Mouse (Mus musculus) right cerebral cortex, postnatal 36 days (tissue): ENCODE measurements at regions not wholly inside any gene's neighbourhood (a gene's known extent, or its start where the extent isn't known, plus 50 kb on each side); places are given as distances from the start of the nearest gene placed in this dataset.

Experiments used
- DNase-seq, 2 experiments: peaks; one replicate each; pipeline ENCODE4 v3.0.0; 2022; ENCODE audit warnings: low spot score in 2 of 2, mixed read lengths in 1 of 2

DNA sequence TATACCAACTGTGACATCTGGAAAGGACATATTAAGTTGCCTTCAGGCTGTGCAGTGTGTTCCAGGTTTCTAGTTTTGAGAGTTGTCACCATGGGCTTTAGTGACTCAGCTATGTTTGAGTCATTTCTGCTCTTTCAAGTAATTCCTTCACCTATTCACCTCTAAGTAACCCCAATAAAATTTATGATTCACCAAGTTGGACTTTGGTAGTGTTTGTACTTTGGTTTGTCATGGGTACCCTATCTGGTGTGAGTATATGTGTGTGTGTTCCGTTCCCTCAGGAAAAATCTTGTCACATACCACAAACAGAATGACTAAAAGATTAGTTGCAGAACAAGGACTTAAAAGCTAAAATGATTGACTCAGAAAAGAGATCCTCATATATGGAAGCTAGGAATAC is 76.8 kb upstream of the Crbn start:
- no peak for DNase-seq

DNA sequence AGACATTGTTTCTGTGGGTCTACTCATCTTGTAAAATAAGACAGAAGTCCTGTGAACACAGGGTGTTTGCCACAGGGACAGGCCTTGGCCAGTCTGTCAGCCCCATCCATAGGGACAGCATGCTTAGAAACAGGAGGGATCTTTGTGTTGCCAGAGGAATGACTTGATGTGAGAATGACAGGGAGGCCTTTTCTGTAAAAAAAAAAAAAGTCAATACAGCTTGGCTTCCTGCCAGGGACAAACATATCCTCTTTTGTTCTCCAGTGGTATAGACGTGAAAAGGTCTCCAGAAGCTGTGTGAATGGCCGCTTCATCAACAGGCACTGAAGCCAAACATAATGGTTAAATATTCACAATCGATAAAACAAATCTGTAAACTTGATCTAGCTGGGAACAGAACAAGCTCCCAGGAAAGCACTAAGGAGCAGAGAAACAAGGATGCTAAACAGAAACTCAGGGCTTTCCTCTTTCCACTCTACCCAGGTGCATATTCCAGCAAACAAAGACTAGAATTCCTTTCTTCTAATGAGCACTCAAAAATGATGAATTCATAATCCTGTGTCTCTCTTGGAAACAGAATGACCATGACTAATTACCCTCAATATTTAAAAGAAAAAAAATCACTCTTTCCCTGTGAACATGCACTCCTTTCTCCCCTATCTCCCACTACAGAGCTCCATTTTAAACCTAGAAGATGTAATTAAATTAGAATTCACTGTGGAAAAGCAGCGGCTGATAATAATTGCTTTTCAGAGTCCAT is 92.2 kb upstream of the Crbn start:
- no peak for DNase-seq

DNA sequence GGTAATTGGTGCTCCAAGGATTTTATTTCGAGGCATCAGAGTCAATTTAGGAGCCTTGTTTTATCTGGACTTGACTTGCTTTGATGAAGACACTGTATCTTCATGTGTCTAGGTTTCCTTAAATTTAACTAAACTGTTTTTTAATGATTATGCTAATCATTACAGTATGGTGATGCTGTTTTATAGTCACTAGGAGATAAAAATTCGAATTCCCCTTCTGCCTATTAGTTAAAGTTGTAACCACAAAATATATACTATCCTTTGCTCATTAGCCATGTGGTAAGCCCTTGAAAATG is 92.7 kb upstream of the Crbn start:
- DNase-seq: no peak

DNA sequence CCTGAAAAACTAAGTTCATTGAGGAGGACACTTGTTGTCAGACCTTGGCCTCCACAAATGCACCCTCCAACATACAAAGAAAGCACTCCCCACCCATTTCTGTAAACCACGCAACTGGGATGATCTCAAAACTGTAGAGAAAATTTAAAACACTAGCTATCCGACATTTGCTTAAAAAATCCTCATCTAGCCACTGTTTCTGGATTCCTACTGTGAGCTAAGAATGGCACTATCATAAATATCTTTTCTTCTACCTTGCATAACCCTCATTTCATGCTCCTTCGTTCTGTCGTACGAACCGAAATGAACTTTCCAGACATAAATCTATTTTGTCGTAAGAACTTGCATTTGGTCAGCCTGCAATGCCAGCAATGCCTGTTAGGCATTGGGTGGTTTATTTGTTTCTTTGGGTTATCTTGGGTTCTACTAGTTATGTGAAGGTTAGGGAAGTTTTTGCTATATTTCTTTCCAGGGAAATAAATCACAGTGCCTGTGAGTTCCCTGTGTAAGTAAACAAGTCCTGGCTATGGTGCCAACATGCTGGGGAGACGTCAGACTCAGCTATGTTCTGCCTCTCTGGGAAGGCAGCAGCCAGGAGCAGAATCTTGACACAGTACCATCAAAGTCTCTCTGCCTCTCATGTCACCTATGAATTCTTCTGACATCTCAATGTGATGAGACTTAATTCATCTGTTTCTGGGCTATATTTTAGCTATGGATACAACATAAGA is 104.2 kb upstream of the Crbn start:
- no peak for DNase-seq

DNA sequence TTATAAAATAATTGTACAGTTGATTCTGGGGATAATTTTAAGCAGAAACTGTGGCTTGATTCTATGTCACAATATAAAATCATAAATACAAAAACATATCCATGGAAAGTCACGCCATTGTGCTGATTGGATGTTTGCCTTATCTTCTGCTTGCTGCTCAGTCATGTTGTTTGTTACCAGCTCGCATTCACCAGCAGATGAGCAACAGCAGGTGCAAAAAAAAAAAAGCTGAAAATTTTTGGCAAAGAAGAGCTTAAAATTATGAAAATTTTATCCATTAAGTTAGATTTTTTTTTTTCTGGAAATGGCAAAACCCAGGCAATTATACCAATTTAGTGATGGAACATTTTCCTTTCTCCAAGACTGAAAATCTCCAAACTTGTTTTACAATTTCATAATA is 115.2 kb upstream of the Crbn start:
- no peak for DNase-seq

DNA sequence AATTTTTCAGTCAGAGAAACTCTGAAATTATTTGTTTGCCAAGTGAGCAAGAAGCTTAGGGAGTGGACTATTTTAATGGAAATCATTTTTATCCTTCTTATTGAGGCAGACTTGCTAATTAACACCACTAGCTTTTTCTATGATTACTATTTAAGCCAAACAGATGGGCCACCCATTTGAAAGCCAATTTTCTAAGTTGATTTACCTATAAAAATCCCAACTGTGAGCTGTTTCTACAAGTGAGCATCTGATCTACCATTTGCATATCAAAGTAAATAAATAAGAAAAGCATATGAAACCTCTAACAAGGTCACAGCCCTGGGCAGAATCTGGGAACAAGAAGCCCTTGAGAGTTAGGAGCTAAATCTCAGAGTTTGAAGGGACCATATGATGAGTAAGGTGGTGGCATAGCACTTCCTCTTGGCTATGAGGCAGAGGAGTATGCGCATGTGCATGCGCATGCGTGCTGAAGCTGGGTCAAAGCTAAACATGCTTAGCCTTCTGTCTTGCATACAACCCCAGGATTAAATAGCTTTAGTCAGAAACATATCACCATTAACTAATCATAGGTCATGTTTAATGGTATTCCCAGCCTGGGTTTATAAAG is 116.9 kb upstream of the Crbn start:
- DNase-seq: no peak

DNA sequence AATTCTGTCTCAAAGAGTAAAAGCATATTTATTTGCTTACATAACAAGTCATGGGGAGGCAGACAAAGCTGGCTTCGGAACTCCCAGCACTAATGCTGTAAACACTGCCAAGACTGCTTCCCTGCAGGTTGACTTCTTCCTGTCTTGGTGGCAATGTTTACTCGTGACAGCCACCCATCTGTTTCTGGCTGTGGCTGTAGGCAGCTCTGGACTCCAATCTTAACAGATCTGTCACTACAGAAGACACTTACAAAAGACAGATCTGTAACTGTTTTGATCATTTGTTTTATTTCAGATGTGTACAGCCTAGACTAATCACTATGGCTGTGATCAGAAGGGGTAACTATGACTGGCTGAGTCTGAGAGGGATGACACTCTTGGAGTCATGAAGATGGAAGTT is 121.1 kb upstream of the Crbn start:
- no peak for DNase-seq

DNA sequence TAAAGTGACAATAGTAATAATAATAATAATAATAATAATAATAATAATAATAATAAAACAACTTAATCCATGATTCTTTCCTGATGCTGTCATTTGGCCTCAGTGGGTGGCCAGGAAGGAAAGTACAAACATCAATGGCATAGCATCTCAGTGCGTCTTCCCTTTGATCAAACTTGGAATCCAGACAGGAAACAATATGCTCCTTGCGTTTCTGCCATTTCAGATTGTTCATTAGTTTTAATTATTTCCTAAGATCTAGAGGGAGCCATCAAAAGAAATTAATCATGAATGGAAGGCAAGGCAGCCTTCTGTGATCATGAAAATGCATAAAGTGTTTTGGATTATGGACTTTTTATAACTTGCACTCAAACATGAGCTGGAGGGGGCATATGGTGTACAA is 125.6 kb upstream of the Crbn start:
- DNase-seq: no peak

DNA sequence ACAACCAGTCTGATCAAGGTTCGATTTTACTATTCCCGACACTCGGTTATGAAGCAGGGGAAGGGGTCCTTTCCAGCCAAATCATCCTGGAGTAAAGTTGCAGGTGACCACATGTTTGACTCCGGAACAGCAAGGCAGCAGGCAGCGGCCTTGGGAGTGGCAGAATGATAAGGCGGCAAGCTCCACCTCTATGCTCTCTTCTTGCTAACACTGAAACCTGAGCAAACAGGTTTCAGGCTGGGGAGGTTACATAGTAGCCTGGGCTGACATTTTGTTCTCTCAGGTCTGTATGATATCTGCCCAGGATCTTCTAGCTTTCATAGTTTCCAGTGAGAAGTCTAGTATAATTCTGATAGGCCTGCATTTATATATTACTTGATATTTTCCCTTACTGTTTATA is 133.7 kb upstream of the Crbn start:
- no peak for DNase-seq

DNA sequence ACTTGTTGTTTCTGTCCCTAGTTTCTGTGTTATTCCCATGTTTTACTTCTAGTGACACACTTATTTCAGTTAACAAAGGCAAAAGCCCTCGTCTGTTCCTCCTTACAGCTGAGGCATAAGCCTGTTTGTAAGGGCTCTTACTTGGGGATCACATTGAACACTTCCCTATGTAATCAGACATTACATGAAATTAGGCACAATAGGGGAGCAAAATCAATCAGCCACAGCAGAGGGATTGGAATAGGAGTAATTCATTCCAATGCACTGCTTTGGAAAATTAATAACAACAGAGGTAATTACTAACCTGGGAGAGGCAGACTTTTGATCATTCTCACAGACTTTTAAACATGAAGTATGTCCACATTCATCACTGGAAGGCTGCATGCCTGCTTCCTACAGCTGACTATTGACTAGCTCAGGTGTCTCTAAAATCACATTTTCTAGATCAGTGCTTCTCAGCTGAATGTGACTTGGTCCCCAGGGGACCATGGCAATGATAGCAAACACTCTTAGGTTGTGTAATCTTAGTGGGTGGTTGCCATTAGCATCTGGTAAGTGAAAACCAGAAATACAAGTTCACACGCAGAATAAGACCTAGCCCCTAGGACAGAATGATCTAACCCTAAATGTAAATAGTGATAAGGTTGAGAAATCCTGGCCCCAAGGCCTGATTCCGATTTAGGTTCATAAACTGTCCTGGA is 146.5 kb upstream of the Crbn start:
- no peak for DNase-seq

DNA sequence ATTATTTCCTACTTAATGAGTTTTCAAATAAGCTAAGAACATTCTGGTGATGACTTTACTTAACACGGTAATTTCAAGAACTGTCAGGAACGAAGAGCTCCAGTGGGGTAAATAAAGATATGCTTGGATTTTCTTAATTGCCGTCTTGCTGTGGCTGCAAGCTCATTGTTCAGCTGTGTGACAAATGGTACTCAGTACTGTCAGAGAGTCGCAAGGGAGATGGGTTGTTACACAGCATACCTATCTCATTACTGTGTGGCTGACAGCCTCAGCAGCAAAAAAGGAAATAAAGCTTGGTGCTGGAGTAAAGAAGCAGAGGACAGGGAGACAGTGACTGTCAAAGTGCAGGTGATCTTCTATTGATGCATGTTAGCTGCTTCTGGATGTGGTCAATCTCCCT is 151.0 kb upstream of the Crbn start:
- DNase-seq: no peak

DNA sequence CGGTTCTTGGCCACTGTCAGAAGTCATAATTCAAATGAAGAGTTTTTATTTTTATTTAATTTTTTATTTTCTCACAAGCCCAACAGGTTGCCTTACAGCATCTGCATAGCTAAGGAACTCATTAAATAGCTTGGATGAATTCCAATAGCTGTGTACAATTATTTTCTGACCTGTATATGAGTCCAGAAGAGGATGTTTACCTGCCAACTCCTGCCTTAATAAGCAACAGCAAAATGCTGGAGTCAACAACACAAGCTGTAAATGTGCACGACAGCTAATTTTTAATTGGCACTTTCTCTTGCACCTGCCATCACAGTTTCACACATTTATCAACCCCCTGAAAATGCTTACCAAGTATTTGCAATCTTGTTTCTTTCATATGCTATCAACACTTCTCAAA is 161.4 kb upstream of the Crbn start:
- no peak for DNase-seq

DNA sequence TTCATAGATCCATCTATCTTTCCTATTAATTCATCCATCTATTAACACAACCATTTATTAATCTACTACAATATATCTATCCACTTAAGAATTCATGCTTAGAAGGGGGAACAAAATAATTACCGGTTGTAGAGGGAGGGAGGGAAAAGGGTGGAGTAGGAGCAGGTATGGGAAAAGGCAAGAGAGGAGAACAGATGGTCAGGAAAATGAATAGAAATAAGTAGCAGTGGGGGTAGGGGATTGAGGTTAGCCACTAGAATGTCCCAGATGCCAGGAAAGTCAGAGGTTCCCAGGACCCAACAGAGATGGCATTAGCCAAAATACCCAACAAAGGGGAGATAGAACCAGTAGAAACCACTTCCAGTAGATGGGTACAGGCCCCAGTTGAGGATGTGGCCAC is 164.5 kb upstream of the Crbn start:
- DNase-seq: no peak

DNA sequence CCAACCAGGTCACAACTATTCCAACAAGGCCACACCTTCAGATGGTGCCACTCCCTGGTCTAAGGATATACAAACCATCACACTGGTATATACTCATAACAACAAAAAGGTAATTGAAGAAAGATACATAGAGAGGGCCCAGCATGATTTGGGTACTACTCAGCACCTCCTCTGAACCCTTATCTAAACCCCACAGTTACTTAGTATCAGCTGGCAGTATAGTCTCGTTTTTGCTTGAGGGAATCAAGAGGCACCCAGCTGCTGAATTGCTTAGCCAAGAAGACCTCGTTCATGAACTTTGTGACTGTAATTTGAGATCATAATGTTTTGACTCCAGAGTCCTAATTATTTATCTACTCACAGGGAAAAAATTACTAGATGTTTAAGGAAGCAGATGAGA is 175.6 kb upstream of the Crbn start:
- DNase-seq: no peak

DNA sequence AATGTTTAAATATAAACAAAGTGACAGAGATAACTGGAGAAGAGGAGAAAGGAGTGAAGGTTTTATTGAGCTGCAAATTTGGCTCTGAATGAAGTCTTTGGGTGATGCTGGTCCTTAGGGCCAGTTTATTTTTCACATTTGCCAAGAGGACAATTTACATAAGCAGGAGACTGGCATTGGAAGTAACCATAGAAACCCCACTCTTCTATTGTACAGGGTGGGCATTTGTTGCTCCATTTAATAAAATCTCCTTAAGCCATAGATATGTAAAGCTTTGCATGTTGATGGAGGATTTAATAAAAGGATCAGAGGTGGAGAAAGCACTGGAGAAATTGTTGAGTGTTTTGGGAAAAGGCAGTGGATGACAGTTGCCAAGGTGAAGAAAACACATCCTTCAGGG is 178.8 kb upstream of the Crbn start:
- DNase-seq: no peak

DNA sequence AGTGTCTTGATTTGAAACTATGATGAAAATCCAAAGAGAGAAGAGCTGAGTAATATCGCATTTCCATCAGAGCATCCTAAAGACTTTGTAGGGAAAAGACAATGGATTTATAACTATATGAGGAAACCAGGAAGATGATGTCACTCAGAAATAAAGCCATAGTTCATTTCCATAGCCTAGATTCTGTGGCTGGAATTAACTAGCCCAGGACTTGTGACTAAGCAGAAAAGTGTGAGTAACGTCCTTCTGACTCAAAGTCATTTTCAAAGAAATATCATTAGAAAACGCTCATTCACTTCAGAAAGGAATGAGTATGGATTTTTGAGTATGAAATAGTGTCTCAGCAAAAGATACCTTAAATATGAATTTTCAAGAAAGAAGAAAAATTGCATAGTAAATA is 179.9 kb upstream of the Crbn start:
- no peak for DNase-seq

DNA sequence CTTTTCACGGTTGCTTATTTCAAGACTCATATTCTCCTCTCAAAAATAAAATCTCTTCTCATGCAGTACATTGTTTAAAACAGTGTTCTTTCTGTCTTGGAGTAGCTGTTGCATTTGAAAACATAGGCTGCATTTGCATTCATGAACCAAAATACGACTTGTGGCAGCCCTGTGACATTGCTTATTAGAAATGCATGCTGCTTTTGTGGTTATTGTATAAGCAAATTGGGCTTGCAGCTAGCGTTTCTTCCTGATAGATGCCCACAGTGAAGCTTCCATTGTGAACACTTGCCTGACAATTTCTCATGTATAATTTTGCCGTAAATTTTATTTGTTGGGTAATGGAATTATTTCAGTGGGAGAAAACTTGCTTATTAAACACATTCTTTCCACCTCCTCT is 180.3 kb upstream of the Crbn start:
- DNase-seq: no peak

DNA sequence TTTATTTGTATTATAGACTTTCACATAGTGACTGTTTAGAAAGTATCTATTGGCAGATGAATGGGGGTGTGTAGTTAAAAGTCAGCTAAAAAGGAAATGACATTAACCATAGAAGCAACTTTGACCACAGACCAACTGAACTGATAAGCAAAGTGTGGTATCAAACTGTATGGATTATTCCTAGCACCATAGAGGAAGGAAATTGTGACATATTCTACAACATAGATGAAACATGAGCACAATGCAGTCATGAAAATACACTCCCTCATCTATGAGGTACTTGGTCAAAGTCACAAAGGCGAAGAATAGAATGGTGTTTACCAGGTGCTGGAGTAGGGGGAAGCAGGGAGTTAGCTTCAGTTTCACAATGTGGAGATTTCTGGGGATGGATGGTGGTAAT is 181.4 kb upstream of the Crbn start:
- DNase-seq: no peak

DNA sequence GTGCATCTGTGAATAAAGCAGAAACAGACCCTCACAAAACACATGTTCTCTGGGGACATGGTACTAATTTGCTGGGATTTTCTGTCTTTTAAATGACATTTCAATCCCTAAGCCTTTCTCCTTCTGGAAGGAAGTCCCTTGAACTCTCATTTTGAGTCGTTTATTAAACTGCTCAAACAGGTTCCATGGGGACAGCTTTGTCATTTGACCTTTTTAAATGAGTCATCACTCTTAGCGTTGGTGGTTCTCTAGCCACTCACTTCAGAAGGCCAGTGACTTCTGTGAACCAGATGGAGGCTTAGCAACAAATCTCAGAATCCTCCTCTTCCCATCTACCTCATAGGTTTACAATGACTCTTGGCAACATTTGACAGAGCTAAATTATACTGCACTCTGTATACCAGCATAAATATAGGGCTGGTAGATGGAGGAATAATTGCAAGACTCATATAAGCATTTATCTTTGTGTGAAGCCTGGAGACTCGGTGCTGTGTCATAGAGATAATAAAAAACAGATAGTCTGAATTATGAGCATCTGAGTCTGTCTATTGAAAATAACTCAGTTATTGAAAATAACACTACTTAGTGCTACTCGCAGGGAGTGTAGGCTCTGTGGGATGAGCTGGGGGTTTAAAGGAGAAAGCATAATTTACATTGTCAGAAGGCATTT is 185.4 kb upstream of the Crbn start:
- DNase-seq: no peak

DNA sequence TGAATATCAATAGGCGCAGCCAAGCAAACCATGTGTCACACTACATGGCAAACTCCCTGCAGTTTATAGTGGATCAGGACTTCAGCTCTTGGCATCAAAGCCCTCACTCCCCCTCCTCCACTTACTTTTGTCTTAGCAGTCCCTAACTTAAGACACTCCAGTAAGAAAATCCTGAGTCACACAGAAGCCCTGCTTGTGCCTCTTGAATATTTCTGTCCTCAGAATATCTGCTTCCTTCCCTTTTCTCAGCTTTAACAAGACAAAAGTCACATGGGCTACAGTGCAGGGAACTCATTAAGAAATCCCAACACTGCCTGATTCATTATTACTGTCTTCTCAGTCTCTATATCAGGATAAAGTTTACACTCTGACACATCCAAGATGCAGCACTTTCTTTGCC is 191.7 kb upstream of the Crbn start:
- no peak for DNase-seq

DNA sequence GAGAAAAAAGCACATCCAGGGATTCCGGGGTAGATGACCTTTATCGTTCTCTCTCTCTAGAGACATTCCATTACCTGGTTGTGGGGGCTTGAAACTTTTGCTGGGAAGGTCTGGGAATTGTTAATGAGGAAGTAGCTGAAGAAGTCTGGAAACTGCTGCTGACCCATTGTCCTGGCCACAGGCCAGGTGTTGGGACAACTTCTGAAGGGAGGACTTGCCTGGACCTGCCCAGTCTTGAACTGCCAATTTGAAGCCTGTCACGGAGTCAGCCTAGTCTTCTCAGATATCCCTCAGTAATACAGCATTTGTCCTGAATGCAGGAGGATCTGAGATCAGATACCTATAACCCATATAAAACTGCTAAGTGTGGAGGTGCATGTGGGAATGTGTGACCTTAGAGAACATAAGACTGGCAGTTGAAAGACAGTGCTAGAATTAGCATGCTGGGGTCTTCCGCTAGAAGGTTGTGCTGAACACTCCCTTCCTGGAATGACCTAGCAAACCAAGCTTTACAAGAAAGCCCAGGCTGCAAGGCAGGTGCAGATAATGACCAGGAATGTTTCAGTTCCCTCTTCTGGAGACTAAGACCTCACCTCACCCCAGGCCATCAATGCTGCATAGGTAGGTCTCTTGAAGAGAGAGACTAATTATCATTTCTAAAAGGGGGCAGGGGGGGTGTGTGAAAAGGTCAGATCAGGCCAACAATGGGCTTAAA is 204.7 kb upstream of the Crbn start:
- no peak for DNase-seq

DNA sequence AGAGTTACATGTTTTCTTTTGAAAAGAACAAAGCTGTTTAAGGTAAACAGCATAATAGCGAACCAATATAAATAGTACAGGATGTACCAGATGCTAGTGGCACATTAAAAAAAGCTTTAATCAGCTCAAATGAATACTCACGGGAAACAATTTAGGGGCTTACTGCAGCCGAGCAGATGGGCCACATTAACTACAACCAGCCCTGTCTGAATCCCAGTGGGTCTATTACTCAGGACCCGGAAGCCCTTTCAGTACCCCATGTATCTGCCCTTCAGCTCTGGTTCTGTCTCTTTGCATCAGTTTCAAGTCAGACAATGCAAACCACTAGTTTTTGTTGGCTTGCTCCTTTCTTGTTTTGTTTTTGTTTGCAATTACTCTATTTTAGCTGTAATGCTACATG is 210.9 kb upstream of the Crbn start:
- DNase-seq: no peak
